Mouse (Mus musculus) cerebellum, adult 2 months (tissue): ENCODE measurements at regions not wholly inside any gene's neighbourhood (a gene's known extent, or its start where the extent isn't known, plus 50 kb on each side); places are given as distances from the start of the nearest gene placed in this dataset.

Experiments used
- DNase-seq, 2 experiments: peaks; one replicate each; pipeline ENCODE4 v3.0.0; 2021
- H3K27ac ChIP-seq: fragments of 200-500 bp; 2 replicates; pipeline ENCODE4 v1.5.1; 2012; ENCODE audit warnings: low read length, control low read depth, inconsistent platforms; ENCODE audit not compliant: insufficient read depth
- H3K27me3 ChIP-seq: fragments of 200-500 bp; 2 replicates; pipeline ENCODE4 v1.6.1; 2012; ENCODE audit warnings: inconsistent platforms, mild to moderate bottlenecking, low read length, moderate library complexity; ENCODE audit not compliant: control insufficient read depth, insufficient read depth
- H3K4me1 ChIP-seq: fragments of 200-500 bp; 2 replicates; pipeline ENCODE4 v1.6.1; 2011; ENCODE audit warnings: low read length; ENCODE audit not compliant: control insufficient read depth, insufficient read depth
- H3K4me3 ChIP-seq: fragments of 200-500 bp; replicated peaks from 2 replicates; pipeline ENCODE3; 2011; ENCODE audit warnings: mild to moderate bottlenecking, low read depth, low read length, control low read depth; ENCODE audit not compliant: insufficient read depth
- CTCF ChIP-seq: fragments of 200-500 bp; IDR thresholded peaks from 2 replicates; pipeline ENCODE4 v1.5.1; 2011; ENCODE audit warnings: low read depth, mild to moderate bottlenecking, control low read depth, low read length, moderate library complexity, borderline replicate concordance; ENCODE audit not compliant: insufficient read depth
- POLR2A ChIP-seq: fragments of 200-500 bp; IDR thresholded peaks from 2 replicates; pipeline ENCODE4 v1.6.1; 2011; ENCODE audit warnings: low read length, control low read depth, borderline replicate concordance; ENCODE audit not compliant: insufficient read depth
- WGBS: fragments of 180-500 bp; shearing (Covaris S2); methylation state at CpG from one replicate; pipeline ENCODE4 v1.1.7; 2018; 5-methylcytosine and 5-hydroxymethylcytosine counted together

DNA sequence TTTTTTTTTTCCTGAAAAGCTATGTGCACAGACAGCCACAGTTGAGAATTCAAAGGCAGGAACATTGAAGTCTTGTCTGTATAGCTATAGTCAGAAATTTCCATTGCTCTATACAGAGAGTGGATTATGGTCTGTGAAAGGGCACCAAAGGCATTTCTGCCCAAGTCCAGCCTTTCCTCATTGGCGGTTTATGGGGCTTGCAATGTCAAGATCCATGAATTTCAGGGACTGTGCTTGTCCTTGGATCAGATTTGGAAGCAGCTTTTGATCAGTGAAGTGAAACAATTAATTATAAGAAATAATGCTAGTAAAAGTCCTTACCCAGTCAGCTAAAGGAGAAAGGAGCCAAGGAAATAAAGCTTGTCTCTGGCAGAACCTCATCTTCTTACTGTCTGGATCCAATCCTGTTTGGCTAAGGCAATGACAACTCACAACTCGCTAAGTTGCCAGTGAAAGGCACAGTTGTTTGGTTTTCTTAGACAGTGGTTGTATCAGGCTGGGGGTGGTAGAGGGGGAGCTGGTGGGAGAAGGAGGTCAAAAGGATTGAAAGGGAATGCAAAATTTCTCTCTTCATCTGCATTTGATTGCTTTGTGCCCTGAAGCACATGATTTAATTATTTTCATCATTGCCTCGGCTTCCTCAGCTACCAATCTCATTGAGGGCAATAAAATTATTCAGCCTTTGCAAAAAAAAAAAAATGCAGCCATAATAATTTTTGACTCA, 574.4 kb upstream of the Lcorl start:
- Histone ChIP-seq H3K4me1 (no peaks in the 10 kb centered on the region), H3K27me3 (no peaks in the 10 kb centered on the region), H3K27ac (no peak overlapping the region), H3K4me3 (no peak overlapping the region)
- WGBS: 15% methylated on average over 3 of the region's 3 CpGs
- TF ChIP-seq CTCF (no peak), POLR2A (no peak)
- DNase-seq: peak in 1 of 2 experiments; percentile 5

DNA sequence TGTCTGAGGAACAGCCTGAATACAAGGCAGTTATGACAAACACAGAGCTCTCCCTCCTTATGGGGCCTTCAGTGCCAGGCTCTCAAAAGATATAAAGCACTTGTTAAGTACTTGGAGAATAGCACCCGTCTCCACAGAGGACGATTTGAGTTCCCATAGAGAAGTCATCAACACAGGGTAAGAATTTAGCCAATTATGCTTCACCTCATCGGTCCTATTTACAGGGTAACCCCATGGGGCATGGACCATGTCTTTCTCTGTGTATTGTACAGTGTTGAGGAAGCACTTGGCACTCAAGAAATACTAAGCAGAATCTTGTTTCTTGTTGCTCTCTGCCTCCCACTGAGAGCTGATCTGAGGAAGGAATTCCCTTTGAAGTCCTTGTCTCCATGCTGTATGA, 565.3 kb upstream of the Lcorl start:
- H3K27ac ChIP-seq: no peak overlapping the region
- TF ChIP-seq POLR2A (no peak), CTCF (no peak)
- no peaks in the 10 kb centered on the region for H3K27me3 ChIP-seq
- H3K4me3 ChIP-seq: no peak overlapping the region
- 10% methylated on average over 3 of the region's 3 CpGs for WGBS
- no peaks in the 10 kb centered on the region for H3K4me1 ChIP-seq
- DNase-seq: no peak

- H3K4me1 ChIP-seq: no peaks in the 10 kb centered on the region
- H3K27me3 ChIP-seq: no peaks in the 10 kb centered on the region
- H3K4me3 ChIP-seq: no peak overlapping the region
- DNase-seq: no peak
- TF ChIP-seq CTCF (no peak), POLR2A (no peak)
- WGBS: 24% methylated on average over 2 of the region's 2 CpGs
- no peak overlapping the region for H3K27ac ChIP-seq
Observed at GRCm38 (mm10) chr5:46406969-46407368, 549.6 kb upstream of the Lcorl start.

GRCm38 (mm10) chr5:46406404-46406803, 549.0 kb upstream of the Lcorl start:
- no peak for DNase-seq
- 4% methylated on average over 3 of the region's 3 CpGs for WGBS
- peak; percentile 16; the same call in 1 of the 2 replicates for TF ChIP-seq CTCF
- no peak for TF ChIP-seq POLR2A
- no peak overlapping the region for H3K4me3 ChIP-seq
- H3K27me3 ChIP-seq: no peaks in the 10 kb centered on the region
- H3K4me1 ChIP-seq: no peaks in the 10 kb centered on the region
- no peak overlapping the region for H3K27ac ChIP-seq

DNA sequence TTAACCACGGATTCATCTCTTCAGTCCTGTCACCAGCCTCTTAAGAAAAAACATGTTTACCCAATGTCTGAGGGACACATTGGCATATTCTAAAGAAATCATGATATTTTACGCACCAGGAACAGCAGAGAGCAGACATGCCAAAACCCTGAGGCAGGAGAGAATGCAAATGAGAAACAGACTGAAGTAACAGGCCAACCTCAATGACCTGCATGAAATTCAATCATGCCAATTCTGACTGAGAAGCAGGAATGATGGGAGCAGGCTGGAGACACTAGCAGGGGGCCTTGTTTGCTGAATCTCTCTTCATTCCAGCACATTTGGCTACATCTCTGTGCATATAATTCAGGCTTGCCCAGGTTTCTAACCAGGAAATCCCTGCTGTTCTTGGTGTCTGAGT, 529.2 kb upstream of the Lcorl start:
- Histone ChIP-seq H3K4me3 (no peak overlapping the region), H3K4me1 (no peaks in the 10 kb centered on the region), H3K27ac (no peak overlapping the region), H3K27me3 (no peaks in the 10 kb centered on the region)
- DNase-seq: peak in 1 of 2 experiments; percentile 3
- TF ChIP-seq POLR2A: no peak
- no peak for TF ChIP-seq CTCF
- WGBS: 24% methylated on average over 2 of the region's 2 CpGs

DNA sequence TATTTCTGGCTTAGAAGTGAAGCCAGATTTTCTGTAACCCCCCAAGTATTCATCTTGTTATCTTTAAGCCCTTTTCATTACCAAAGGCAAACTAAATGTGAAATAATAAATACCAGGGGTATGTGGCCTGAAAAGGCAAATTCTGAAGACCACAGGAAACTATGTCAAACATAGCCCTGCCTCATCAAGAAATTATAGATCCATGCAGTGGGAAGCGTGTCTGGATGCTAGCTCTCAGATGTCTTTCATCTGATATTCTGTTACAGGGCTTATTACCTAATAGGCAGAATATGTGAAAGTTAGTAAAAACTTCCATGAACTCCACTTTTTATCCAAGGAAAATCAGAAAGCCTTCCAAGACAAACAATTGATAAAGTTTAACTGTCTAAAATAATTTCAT, 509.9 kb upstream of the Lcorl start:
- H3K4me1 ChIP-seq: no peaks in the 10 kb centered on the region
- no peak for DNase-seq
- H3K27ac ChIP-seq: no peak overlapping the region
- WGBS: 77% methylated on average over 1 of the region's 1 CpGs
- TF ChIP-seq POLR2A (no peak), CTCF (no peak)
- no peak overlapping the region for H3K4me3 ChIP-seq
- H3K27me3 ChIP-seq: no peaks in the 10 kb centered on the region

DNA sequence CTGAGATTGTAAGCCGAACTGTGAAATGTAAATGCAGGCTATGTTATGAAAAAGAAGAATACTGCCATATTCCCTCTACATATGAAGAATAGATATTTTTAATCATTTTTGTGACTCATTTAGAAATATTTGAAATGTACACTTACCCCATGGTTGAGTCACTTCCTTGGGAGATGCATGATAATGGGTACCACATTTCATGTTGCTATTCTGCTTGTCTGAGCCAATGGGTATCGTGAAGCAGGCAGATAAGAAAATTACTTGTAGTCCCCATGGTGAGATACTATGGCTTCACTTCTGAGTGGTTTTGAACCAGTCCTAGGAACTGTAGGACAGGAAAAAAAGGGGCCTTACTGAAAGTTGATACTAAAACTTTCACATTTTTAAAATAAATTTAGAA, 506.2 kb upstream of the Lcorl start:
- TF ChIP-seq POLR2A: no peak
- TF ChIP-seq CTCF: no peak
- Histone ChIP-seq H3K27me3 (no peaks in the 10 kb centered on the region), H3K4me3 (no peak overlapping the region), H3K4me1 (no peaks in the 10 kb centered on the region), H3K27ac (no peak overlapping the region)
- WGBS: 95% methylated on average over 2 of the region's 2 CpGs
- DNase-seq: no peak

DNA sequence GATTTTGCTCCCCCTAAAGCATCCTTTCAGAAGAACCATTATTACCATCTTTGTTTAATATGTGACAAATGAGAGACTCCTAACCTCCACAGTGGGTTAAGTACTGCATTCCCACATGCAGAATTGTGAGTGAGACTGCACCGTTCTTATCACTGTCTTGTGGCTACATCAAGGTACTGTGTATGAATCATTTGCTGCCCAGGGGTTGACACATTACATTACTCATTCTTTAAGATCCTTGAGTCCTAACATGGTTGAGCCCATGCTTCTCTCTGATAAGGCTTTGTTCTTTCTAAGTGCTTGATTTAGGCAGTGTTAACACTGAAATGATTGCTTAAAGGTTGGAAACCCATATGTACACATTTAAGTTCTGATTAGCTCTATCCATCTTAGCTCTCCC, 504.2 kb upstream of the Lcorl start:
- Histone ChIP-seq H3K4me3 (no peak overlapping the region), H3K27me3 (no peaks in the 10 kb centered on the region), H3K27ac (no peak overlapping the region), H3K4me1 (no peaks in the 10 kb centered on the region)
- 84% methylated on average over 1 of the region's 1 CpGs for WGBS
- TF ChIP-seq CTCF (no peak), POLR2A (no peak)
- DNase-seq: no peak
